Mouse (Mus musculus) lung, postnatal 36 days (tissue): ENCODE results near the gene Cotl1.
"Not testable (repeated sequence)": the region's sequence is repeated elsewhere in the genome, so short reads cannot be mapped to it uniquely, and the experiment has no call there.

ENCODE experiments used
- DNase-seq: peaks from one replicate; pipeline ENCODE4 v3.0.0; 2022; ENCODE audit warnings: mixed read lengths

The Cotl1 gene

GRCm38 (mm10) chr8:119840275-119840808 is at the start of gene Cotl1:
Gene Cotl1 (minus strand): TSS chr8:119840544.
- peak; percentile 98 for DNase-seq

- no peak for DNase-seq
Measured at GRCm38 (mm10) chr8:119888012-119888411, 47.7 kb upstream of the Cotl1 start.

DNA sequence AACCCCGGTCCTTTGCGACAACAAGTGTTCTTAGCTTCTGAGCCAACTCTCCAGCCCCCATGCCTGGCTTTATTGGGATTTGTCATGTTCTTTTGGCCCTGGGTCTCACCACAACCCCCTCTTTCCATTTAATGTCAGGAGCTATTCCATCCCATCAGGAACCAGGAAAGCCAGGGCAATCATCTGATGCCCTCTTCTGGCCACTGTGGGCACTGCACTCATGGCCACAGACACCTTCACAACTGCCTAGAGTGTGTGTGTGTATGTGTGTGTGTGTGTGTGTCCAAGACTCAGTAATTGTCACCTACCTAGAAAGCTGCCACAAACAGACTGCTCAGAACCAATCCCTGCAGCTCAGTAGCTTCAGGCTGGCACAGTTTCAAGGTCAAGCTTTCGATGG is 46.8 kb upstream of the Cotl1 start:
- DNase-seq = peak; percentile 71

- DNase-seq = peak; percentile 19
Measured at GRCm38 (mm10) chr8:119885612-119886011, 45.3 kb upstream of the Cotl1 start.

- no peak for DNase-seq
Measured at GRCm38 (mm10) chr8:119883281-119883680, 42.9 kb upstream of the Cotl1 start.

DNA sequence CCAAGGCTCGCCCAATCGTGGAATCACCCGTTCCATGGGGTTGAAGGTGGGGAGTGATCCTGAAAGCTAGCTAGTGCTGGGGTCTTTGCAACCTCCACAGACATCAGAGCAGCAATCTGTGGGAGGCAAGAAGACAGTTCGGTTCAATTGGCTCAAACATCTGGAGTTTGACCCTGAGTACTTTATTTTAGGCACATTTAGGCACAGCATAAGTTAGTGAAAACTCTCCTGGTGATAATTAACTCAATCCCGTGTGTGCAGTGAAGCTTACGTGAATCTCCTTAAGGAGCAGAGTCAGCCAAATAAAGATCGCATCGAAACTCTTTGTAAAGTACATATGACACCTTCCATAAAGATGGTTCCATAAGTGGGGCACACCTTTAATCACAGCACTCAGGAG is 41.6 kb upstream of the Cotl1 start:
- DNase-seq = no peak

DNA sequence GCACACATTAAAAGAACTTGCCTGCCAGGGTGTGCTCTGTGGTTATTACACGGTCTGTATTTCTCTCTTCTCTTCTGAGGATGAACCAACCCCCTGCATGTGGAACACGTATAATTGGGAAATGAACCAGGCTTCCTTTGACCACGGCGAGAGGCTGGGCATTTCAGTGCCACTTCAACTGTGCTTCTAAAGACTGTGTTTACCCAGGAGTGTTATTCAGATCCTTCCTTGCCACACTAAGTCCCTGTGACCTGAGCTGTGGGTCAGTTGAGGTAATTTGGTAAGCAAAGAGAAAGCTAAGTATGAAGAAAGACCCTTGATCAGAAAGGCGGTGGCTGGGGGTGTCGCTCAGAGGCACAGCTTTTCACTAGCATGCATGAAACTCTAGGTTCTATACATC is 41.0 kb upstream of the Cotl1 start:
- peak; percentile 43 for DNase-seq

GRCm38 (mm10) chr8:119873181-119873580 is 32.8 kb upstream of the Cotl1 start:
- no peak for DNase-seq

DNA sequence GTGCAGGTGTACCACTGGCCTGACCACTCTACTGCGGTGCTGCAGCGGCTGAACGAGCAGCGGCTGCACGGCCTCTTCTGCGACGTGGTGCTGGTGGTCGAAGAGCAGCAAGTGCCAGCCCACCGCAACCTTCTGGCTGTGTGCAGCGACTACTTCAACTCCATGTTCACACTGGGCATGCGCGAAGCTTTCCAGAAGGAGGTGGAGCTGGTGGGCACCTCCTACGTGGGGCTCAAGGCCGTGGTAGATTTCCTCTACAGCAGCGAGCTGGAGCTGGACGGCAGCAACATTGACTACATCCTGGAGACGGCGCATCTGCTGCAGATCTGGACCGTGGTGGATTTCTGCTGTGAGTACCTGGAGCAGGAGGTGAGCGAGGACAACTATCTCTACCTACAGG is 29.3 kb upstream of the Cotl1 start:
- DNase-seq = no peak

DNA sequence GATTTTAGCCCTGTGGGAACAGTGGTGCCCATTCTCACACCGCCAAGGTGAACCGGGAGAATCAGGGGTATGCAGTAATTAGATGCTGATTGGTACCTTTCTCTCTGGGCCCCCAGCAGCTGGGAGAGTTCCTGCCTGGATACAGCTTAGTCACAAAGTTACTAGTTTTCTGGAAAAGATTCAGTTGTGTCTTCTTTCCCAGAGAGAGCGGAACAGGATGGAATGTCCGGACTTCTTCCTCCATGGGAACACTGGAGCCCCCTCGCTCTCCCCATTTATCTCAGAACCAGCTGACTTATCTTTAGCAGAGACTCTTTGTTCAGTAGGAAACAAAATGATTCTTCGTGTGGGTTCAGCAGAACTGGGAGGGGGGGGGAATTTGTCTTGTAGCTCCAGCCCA is 22.4 kb upstream of the Cotl1 start:
- DNase-seq = no peak

GRCm38 (mm10) chr8:119862390-119862734 is 22.0 kb upstream of the Cotl1 start:
- DNase-seq = no peak

GRCm38 (mm10) chr8:119861706-119862389 is 21.5 kb upstream of the Cotl1 start, which contains the start of gene Klhl36:
Gene Klhl36 (plus strand): TSS chr8:119862266.
- peak; percentile 98 for DNase-seq

- DNase-seq = peak; percentile 47
Measured at GRCm38 (mm10) chr8:119857767-119858166, 17.4 kb upstream of the Cotl1 start.

GRCm38 (mm10) chr8:119855656-119856055 is 15.3 kb upstream of the Cotl1 start:
- no peak for DNase-seq

DNA sequence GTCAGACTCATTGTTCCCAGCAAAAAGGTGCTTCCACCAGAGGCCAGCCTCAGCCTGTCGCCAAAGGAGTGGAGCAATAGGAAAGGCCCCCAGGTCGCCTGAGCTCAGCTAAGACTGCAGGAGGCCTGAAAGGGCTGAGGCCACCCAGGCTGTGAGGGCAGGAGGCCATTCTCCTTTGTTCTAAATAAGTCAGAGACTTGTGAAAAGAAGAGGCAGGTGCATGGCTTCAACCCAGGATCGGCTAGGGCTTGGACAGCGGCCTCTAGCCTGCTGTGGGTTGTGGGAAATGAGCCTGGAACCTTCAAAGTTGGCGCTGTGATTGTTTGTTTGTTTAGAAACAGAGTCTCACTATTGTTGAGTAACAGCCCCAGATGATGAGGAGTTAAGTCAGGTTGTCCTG is 13.7 kb upstream of the Cotl1 start:
- DNase-seq = no peak

DNA sequence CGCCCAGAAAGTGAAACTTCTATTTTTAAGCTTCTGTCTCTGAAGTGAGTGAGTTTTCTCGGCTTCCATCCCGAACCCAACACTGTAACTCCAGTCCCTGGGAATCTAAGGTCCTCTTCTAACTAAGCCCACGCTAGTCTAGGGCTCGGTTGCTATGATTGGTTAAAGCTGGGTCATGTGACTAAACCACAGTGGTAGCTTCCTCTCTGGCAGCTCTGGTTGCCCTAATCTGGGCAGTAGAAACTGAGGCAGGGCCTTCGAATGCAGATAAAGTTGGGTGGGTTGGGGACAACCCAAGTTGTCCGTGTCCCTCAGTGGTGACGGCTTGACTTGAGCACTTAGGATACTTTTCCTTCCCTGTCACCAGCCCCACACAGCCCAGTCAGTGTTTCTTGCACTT is 13.2 kb upstream of the Cotl1 start:
- DNase-seq = no peak

DNA sequence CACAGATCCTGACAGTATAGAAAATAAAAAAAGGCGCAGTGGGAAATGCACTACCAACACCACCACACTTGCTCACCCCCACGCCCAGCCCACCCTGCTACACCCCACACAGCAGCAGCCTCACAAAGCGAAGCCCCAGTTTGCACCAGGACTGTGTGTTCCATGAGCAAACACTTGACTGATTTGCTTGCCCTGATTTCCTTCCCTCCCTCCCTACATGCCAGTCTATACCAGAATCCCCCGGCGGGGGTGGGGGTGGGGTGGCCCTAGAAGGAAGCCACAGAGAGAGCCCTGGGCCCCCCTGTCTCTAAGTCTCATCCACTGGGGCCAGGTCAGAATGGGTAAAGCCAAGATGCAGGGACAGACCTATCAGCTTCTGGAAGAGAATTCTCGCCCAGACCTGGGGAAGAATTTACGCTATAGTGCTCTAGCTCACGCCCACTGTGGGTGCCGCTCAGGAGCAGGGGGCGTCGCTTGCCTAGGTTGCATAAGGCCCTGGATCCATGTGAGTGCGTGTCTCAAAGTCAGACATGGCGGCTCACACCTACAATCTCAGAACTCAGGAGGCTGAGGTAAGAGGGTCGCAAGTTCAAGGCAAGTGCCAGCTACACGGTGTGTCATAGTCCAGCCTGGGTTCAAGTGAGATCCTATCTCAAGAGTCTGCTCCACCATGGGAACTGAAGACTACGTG is 7.0 kb upstream of the Cotl1 start:
- no peak for DNase-seq

- not testable (repeated sequence) for DNase-seq
Measured at GRCm38 (mm10) chr8:119845741-119846140, 5.4 kb upstream of the Cotl1 start.

- DNase-seq = peak; percentile 70
Measured at GRCm38 (mm10) chr8:119844577-119844976, 4.2 kb upstream of the Cotl1 start.

DNA sequence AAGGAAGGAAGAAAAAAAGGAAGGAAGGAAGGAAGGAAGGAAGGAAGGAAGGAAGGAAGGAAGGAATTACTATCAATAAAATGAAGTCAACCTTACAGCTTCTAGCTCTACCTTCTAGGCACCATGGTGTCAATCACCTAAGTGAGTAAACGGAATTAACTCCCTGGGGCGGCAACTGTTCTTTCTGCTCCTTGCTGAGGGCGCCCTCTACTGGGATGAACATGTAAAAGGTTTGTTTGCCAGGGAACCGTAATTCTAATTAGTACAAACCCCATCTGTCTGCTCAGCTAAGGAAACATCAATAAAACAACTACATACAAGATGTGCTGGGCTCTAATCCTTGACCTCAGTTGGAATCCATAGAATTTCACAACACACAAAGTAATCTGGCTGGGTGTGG is 3.1 kb upstream of the Cotl1 start:
- DNase-seq = peak; percentile 94

- DNase-seq = no peak
Measured at GRCm38 (mm10) chr8:119840905-119841411, 614 bp upstream of the Cotl1 start.

- no peak for DNase-seq
Measured at GRCm38 (mm10) chr8:119839419-119840021, 824 bp downstream of the Cotl1 start.

DNA sequence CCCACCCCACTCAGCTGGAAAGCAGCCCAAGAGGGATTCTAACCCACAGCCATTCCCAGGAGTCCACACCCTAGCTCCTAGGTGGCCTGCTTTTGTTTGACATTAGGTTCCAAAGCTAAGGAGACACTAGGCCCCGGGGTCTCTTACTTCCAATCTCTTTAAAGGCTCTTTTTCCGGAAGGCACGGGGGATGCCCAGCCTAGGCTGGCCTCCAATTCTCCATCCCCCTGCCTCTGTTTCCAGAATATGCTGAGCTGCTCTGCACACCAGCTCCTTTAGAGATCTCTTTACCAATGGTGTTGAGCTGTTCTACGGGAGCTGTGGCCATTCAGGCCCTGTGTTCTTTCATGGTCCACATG is 1.4 kb downstream of the Cotl1 start:
- no peak for DNase-seq
